Mouse (Mus musculus) frontal cortex, postnatal 25 days (tissue): ENCODE results near the gene Wdr70.

Experiments
- DNase-seq, 2 experiments: peaks; one replicate each; pipeline ENCODE4 v3.0.0; 2022; ENCODE audit warnings: low spot score in 2 of 2

Wdr70 gene

GRCm38 (mm10) chr15:8030643-8031042 lies 68.4 kb downstream of the Wdr70 start:
- DNase-seq = peak in 1 of 2 experiments; percentile 27

GRCm38 (mm10) chr15:8027503-8027902 lies 71.5 kb downstream of the Wdr70 start:
- DNase-seq = no peak

GRCm38 (mm10) chr15:8011418-8011817 lies 87.6 kb downstream of the Wdr70 start:
- DNase-seq = no peak

- no peak for DNase-seq
These were observed 91.6 kb downstream of the Wdr70 start for GRCm38 (mm10) chr15:8007413-8007812.

GRCm38 (mm10) chr15:8006056-8006455 lies 93.0 kb downstream of the Wdr70 start:
- DNase-seq = no peak

GRCm38 (mm10) chr15:8005506-8005905 lies 93.5 kb downstream of the Wdr70 start:
- DNase-seq = no peak

GRCm38 (mm10) chr15:8003789-8004188 lies 95.2 kb downstream of the Wdr70 start:
- no peak for DNase-seq

- no peak for DNase-seq
These were observed 100.0 kb downstream of the Wdr70 start for GRCm38 (mm10) chr15:7998843-7999546.

GRCm38 (mm10) chr15:7998095-7998494 lies 100.9 kb downstream of the Wdr70 start:
- DNase-seq = no peak

GRCm38 (mm10) chr15:7993721-7994120 lies 105.3 kb downstream of the Wdr70 start:
- DNase-seq = no peak

- no peak for DNase-seq
These were observed 108.9 kb downstream of the Wdr70 start for GRCm38 (mm10) chr15:7990101-7990500.

- DNase-seq = no peak
These were observed 111.6 kb downstream of the Wdr70 start for GRCm38 (mm10) chr15:7987374-7987773.

- no peak for DNase-seq
These were observed 112.7 kb downstream of the Wdr70 start for GRCm38 (mm10) chr15:7986274-7986673.

- no peak for DNase-seq
These were observed 120.4 kb downstream of the Wdr70 start for GRCm38 (mm10) chr15:7978640-7979039.

- no peak for DNase-seq
These were observed 122.2 kb downstream of the Wdr70 start for GRCm38 (mm10) chr15:7976775-7977174.

- no peak for DNase-seq
These were observed 124.6 kb downstream of the Wdr70 start for GRCm38 (mm10) chr15:7974368-7974767.

- no peak for DNase-seq
These were observed 126.5 kb downstream of the Wdr70 start for GRCm38 (mm10) chr15:7972528-7972927.

GRCm38 (mm10) chr15:7962786-7963185 lies 136.2 kb downstream of the Wdr70 start:
- DNase-seq = no peak

- DNase-seq = no peak
These were observed 137.5 kb downstream of the Wdr70 start for GRCm38 (mm10) chr15:7961489-7961888.

- DNase-seq = no peak
These were observed 142.1 kb downstream of the Wdr70 start for GRCm38 (mm10) chr15:7956899-7957298.

GRCm38 (mm10) chr15:7950561-7950960 lies 148.4 kb downstream of the Wdr70 start:
- no peak for DNase-seq

GRCm38 (mm10) chr15:7941690-7942089 lies 157.3 kb downstream of the Wdr70 start:
- DNase-seq = no peak

- no peak for DNase-seq
These were observed 163.3 kb downstream of the Wdr70 start for GRCm38 (mm10) chr15:7935571-7936165.

GRCm38 (mm10) chr15:7934580-7934979 lies 164.4 kb downstream of the Wdr70 start:
- DNase-seq = no peak
